Mouse (Mus musculus) hindbrain, embryonic 15.5 days (tissue): ENCODE measurements around the gene Dock8. TPM values are rescaled to one million over a fixed set of nuclear protein-coding genes. Genes with fewer than 3 reads are reported as not detected.
A peak's percentile ranks its signal among the peaks of the same experiment; 100 is the strongest.

Experiments
- ATAC-seq: fragments of 200-750 bp; cut with Nextera tagmentation; 2 replicates; pipeline ENCODE4 v1.8.0; 2017; ENCODE audit warnings: low read depth, moderate number of reproducible peaks, moderate TSS enrichment; ENCODE audit not compliant: low FRiP score
- H3K27ac ChIP-seq: fragments of 300-500 bp; sonication (generic); replicated peaks from 2 replicates; pipeline ENCODE4 v1.5.1; 2015; ENCODE audit warnings: mild to moderate bottlenecking, inconsistent platforms
- H3K27me3 ChIP-seq: fragments of 300-500 bp; sonication (generic); 2 replicates; pipeline ENCODE4 v1.6.1; 2015; ENCODE audit warnings: control low read depth, inconsistent platforms
- H3K36me3 ChIP-seq: fragments of 300-500 bp; sonication (generic); 2 replicates; pipeline ENCODE4 v1.6.1; 2015; ENCODE audit warnings: control low read depth, inconsistent platforms
- H3K4me1 ChIP-seq: fragments of 300-500 bp; sonication (generic); replicated peaks from 2 replicates; pipeline ENCODE4 v1.6.1; 2015; ENCODE audit warnings: control low read depth, inconsistent platforms
- H3K4me2 ChIP-seq: fragments of 300-500 bp; sonication (generic); 2 replicates; pipeline ENCODE4 v1.6.1; 2015; ENCODE audit warnings: moderate library complexity, mild to moderate bottlenecking, inconsistent platforms
- H3K4me3 ChIP-seq: fragments of 300-500 bp; sonication (generic); 2 replicates; pipeline ENCODE4 v1.5.1; 2015; ENCODE audit warnings: mild to moderate bottlenecking, inconsistent platforms
- H3K9ac ChIP-seq: fragments of 300-500 bp; sonication (generic); 2 replicates; pipeline ENCODE4 v1.6.1; 2015; ENCODE audit warnings: inconsistent platforms
- H3K9me3 ChIP-seq: fragments of 300-500 bp; sonication (generic); 2 replicates; pipeline ENCODE4 v1.6.1; 2016; ENCODE audit warnings: control low read depth, inconsistent platforms
- WGBS: fragments of 180-500 bp; shearing (Covaris S2); methylation state at CpG from one replicate; pipeline ENCODE4 v1.1.7; 2015; 5-methylcytosine and 5-hydroxymethylcytosine counted together
- polyA plus RNA-seq: library from polyadenylated mRNA; unstranded; fragments of >200 nt; fragmentation: Nextera tagmentation; extraction: Ambion mirVana; gene quantifications from 2 replicates; pipeline ENCODE4 v1.2.1, GENCODE M21; 2015

The Dock8 gene
- polyA plus RNA-seq, 1 experiment from 2014 or later, result 0.88 TPM

DNA sequence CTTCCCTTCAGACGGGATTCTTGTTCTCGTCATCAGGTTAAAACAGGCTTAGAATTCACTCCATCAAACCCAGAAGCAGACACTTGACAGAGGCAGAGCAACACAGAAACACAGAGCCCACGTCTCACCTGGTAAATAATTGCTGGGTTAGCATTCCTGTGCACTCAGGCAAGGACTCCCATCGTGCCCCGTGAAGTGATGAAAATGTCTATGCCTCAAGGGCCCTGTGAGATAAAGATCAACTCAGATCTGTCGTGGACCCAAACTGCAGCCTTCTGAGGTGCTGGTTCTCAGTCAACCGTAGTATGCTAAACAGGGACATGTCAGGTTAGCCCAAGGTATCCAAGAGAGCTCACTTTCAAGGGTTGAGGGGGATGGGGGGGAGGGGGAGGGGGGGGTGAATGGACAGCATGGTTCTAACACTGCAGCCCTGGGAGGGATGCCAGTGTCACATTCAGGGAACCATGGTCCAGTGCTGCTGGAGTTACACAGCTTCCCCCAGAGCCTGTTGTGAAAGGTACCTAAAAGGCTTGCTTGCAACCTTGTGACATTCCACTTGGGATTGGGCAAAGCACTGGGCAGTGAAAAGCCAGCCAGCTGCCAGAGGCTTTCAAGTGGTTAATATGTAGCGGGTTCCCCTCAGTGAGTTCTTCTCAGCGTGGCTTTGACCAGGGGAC, 222.8 kb downstream of the Dock8 start:
- no peaks in the 10 kb centered on the region for H3K4me1 ChIP-seq
- ATAC-seq, result no peak
- no peaks in the 10 kb centered on the region for H3K9me3 ChIP-seq
- WGBS, result 60% methylated on average over 9 of the region's 9 CpGs
- no peak overlapping the region for H3K9ac ChIP-seq
- no peaks in the 10 kb centered on the region for H3K27me3 ChIP-seq
- H3K4me3 ChIP-seq, result no peak overlapping the region
- no peaks in the 10 kb centered on the region for H3K36me3 ChIP-seq
- H3K27ac ChIP-seq, result no peak overlapping the region
- H3K4me2 ChIP-seq, result no peak overlapping the region

DNA sequence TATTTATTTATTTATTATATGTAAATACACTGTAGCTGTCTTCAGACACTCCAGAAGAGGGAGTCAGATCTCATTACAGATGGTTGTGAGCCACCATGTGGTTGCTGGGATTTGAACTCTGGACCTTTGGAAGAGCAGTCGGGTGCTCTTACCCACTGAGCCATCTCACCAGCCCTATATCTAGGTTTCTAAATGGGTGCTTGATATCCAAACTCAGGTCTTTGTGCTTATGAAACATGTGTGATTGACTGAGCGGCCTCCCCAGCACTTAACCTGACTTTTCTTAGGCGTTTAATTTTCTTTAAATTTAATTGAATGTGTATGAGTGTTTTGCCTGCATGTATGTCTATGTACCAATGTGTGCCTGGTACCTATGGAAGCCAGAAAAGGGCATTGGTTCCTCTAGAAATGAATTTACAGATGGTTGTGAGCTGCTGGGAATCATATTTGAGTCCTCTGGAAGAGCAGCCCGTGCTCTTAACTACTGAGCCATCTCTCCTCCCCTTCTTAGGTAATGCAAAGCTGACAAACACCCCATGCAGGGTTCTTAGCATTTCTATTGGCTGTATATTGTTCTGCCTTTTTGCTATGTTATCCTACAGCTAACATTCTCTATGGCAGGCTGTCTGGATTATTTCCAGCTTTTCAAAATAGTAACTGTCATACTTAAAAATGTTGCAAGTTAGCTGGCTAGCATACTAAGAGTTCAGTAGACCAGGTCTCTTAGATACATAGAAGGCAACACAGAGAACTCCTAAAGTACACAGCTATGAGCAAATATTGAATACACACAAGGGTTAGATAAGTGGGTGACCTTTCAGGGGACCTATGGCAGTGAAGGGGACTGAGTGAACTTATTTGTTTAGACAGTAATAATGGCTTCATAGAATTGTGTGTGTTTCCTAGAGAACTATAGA, 231.0 kb downstream of the Dock8 start:
- H3K4me3 ChIP-seq, result no peak overlapping the region
- no peak for ATAC-seq
- 71% methylated on average over 4 of the region's 4 CpGs for WGBS
- 0 out of 2 replicates have a peak, but pooled peaks cover 1% of the 10 kb centered on the region for H3K27me3 ChIP-seq
- no peak overlapping the region for H3K4me2 ChIP-seq
- H3K4me1 ChIP-seq, result no peaks in the 10 kb centered on the region
- H3K9ac ChIP-seq, result no peak overlapping the region
- no peaks in the 10 kb centered on the region for H3K36me3 ChIP-seq
- H3K9me3 ChIP-seq, result no peaks in the 10 kb centered on the region
- H3K27ac ChIP-seq, result no peak overlapping the region

DNA sequence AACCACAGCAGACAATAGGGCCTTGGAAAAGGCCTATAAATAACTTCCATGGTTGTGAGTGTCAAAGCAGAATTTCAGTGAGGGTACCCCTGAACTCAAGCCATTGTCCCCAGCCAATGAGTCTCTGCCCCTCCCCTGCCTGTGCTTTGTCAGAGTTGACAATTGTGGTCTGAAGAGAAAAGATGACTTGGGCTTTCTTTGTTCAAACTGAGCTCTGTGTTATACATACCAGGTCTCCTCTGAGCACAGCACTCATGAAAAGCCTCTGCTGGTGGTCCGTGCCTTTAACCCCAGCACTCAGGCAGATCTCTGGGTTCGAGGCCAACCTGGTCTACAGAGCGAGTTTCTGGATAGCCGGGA, 231.6 kb downstream of the Dock8 start:
- WGBS, result 22% methylated on average over 4 of the region's 4 CpGs
- Histone ChIP-seq H3K9me3 (no peaks in the 10 kb centered on the region), H3K27me3 (0 out of 2 replicates have a peak, but pooled peaks cover 5% of the 10 kb centered on the region), H3K27ac (no peak overlapping the region), H3K4me3 (no peak overlapping the region), H3K4me2 (no peak overlapping the region), H3K36me3 (no peaks in the 10 kb centered on the region), H3K9ac (no peak overlapping the region), H3K4me1 (no peaks in the 10 kb centered on the region)
- ATAC-seq, result no peak

DNA sequence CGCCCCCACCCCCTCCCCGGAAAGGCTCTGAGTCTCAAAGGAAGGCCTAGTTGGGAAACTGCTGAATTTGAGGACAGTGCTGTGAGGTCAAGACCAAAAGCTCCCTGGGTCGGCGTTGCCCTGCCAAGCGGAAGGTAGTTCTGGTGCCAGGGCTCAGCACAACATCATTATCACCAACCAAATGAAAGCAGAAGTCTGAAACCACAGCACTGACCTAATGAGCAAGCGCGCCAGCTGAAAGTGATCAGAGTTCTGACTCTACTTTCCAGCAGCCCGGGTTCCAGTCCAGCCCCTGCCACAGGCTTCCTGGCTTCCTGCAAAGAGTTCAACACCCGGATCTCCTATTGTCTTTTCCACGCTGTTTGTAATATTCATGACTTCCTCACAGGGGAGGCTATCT, 232.7 kb downstream of the Dock8 start:
- Histone ChIP-seq H3K9ac (no peak overlapping the region), H3K4me2 (no peak overlapping the region), H3K4me3 (no peak overlapping the region), H3K27ac (no peak overlapping the region), H3K9me3 (no peaks in the 10 kb centered on the region), H3K36me3 (no peaks in the 10 kb centered on the region), H3K27me3 (0 out of 2 replicates have a peak, but pooled peaks cover 5% of the 10 kb centered on the region), H3K4me1 (peaks cover 7% of the 10 kb centered on the region)
- 61% methylated on average over 10 of the region's 10 CpGs for WGBS
- no peak for ATAC-seq

DNA sequence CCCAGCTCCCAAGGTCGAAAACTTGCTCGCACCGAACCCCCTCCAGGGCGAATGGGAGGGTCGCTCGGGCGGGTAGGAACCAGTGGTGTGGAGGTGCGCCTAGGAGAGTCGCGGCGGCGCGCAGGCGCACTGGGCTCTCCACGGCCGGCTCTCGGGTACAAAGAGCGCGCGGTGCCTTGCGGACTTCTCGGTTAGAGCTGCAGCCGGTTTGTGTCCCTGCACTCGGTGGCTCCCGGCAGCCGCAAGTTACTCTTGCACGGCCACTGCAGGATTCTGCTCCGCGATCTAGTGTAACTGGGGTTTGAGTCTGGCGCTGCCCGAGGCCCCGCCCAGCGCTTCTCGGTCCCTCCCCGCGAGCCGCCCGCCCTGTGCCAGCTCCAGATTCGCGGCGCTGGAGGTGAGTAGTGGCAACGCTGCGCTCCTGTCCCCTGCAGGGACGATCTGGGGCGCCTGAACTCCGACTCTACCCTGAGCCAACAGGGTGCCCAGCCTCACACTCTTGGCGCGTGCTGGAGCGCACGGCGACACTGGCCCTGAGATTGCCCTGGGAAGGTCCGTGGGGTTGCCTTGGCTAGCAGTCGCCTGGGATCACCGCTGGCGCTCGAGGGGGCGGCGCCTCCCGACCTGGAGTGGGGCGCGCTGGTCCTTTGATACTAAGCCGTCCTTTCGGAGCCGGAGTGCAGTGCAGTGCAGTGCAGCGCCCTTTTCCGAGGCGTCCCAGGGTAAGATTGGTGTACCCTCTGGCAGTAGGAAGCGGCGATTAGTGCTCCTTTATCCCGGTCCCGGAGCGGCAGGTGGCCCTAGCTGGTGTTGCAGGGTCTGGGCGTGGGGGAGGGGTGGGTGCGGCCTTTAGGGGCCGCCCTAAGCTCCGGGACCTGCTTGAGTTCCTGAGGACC, 237.5 kb downstream of the Dock8 start, which contains the start of gene Kank1:
Gene Kank1, plus strand, starts transcription at position 380 of the 896 bp plus-strand sequence.
- under 1% methylated on average over 66 of the region's 76 CpGs for WGBS
- Histone ChIP-seq H3K4me2 (peak within 1 kb of the TSS; percentile 93), H3K9me3 (no peaks in the 10 kb centered on the region), H3K36me3 (no peaks in the 10 kb centered on the region), H3K27me3 (peaks cover 17% of the 10 kb centered on the region; the same call in 1 of the 2 replicates), H3K9ac (peak within 1 kb of the TSS; percentile 44), H3K27ac (peak within 1 kb of the TSS; percentile 63), H3K4me3 (peak within 1 kb of the TSS; percentile 80), H3K4me1 (peaks cover 20% of the 10 kb centered on the region)
- peak; percentile 89 for ATAC-seq

DNA sequence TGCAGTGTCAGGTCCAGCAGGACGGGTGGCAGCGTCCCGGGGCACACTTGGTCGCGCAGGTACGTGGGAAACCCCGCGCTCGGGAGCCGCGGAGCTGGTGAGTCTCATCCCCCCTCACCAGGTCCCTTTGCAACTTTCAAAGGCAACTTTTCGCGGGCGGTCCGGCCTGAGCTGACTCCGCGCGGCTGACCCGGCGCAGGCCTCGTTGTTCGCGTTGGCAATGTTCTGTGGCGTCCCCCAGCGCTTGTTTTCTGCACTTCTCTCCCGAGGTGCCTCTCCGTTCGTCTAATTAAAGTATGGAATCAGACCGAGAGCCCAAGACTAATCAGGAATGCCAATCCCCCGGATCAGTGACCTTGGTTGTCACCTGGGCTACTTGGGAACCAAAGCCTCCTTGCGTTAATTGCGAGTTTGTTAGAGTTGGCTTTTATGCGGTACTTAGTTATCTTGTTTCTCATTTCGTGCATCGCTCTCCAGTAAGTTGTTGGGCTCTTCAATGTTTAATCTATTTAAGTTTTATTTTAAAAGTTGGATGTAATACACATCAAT, 238.2 kb downstream of the Dock8 start:
- H3K27me3 ChIP-seq, result peaks cover 17% of the 10 kb centered on the region; the same call in 1 of the 2 replicates
- WGBS, result under 1% methylated on average over 35 of the region's 35 CpGs
- H3K4me1 ChIP-seq, result peaks cover 20% of the 10 kb centered on the region
- H3K27ac ChIP-seq, result 0 out of 2 replicates have a peak overlapping the region, but pooled peaks have one; percentile 63
- no peaks in the 10 kb centered on the region for H3K36me3 ChIP-seq
- no peaks in the 10 kb centered on the region for H3K9me3 ChIP-seq
- peak overlapping the region; percentile 44 for H3K9ac ChIP-seq
- H3K4me3 ChIP-seq, result peak overlapping the region; percentile 80
- no peak for ATAC-seq
- H3K4me2 ChIP-seq, result peak overlapping the region; percentile 93

DNA sequence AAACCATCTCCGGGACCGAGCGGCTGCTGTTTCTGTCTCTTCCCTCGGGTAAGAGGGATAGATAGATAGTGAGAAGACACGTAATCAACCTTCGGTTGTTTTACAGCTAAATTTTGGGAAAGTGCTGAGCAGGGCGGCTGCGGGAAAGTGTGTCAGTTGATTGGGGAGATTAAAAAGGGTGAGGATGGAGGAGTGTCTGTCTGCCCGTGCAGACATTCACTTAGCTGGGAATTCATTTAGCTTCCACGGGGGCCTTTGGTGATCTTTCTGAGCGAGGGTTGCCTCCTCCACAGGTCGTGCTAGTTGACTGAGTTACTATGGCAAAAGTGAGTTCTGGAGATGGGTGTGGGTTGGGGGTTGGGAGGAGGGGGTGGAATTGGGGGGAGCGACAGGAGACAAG, 238.8 kb downstream of the Dock8 start:
- 5% methylated on average over 13 of the region's 13 CpGs for WGBS
- no peaks in the 10 kb centered on the region for H3K36me3 ChIP-seq
- peaks cover 20% of the 10 kb centered on the region for H3K4me1 ChIP-seq
- H3K4me2 ChIP-seq, result peak overlapping the region; percentile 93
- H3K9me3 ChIP-seq, result no peaks in the 10 kb centered on the region
- H3K4me3 ChIP-seq, result peak overlapping the region; percentile 80
- H3K27me3 ChIP-seq, result peaks cover 17% of the 10 kb centered on the region; the same call in 1 of the 2 replicates
- H3K9ac ChIP-seq, result peak overlapping the region; percentile 19; the same call in 1 of the 2 replicates
- no peak overlapping the region for H3K27ac ChIP-seq
- no peak for ATAC-seq

DNA sequence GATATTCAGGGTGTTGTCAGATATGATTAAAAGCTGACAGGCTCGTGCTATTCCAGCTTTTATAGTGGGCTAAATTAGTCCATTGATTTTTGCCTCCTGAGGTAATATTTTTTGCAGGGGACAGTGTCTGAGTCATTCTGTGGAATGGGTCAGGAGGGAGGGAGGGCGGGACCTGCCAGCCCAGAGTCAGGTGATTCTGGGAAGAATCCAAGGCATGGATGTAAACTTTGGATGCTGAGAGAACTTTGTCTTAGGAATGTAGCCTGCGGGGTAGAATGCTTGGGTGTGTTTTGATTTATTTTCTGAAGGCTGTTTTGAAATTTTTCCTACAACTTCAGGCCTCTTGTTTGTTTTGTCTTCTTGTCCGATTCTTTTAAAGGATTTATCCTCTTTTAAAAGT, 244.2 kb downstream of the Dock8 start:
- no peaks in the 10 kb centered on the region for H3K36me3 ChIP-seq
- H3K9me3 ChIP-seq, result no peaks in the 10 kb centered on the region
- H3K27ac ChIP-seq, result no peak overlapping the region
- 83% methylated on average over 4 of the region's 4 CpGs for WGBS
- H3K4me2 ChIP-seq, result no peak overlapping the region
- H3K9ac ChIP-seq, result no peak overlapping the region
- ATAC-seq, result no peak
- no peak overlapping the region for H3K4me3 ChIP-seq
- no peaks in the 10 kb centered on the region for H3K4me1 ChIP-seq
- H3K27me3 ChIP-seq, result 0 out of 2 replicates have a peak, but pooled peaks cover 7% of the 10 kb centered on the region

DNA sequence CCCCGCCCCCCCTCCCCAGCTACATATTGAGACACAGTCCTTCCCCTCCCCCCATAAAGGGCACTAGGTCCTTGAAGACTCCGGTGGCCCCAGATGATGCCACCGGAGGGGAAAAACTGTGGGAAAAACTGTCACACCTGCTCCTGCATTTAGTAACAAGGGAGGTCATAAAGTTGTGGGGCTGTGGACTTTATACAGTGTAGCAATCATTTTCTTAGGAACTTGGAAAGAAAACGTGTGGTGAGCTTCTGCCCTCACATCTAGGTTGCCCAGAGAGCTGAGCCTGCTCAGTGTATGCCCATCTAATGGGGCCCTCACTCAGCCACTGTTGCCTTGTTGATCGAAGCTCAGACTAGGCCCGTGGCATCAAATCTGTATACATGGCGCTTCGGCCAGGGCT, 246.7 kb downstream of the Dock8 start:
- 90% methylated on average over 8 of the region's 8 CpGs for WGBS
- H3K27me3 ChIP-seq, result no peaks in the 10 kb centered on the region
- H3K36me3 ChIP-seq, result no peaks in the 10 kb centered on the region
- H3K4me3 ChIP-seq, result no peak overlapping the region
- H3K4me1 ChIP-seq, result peaks cover 7% of the 10 kb centered on the region
- ATAC-seq, result no peak
- no peak overlapping the region for H3K4me2 ChIP-seq
- no peak overlapping the region for H3K27ac ChIP-seq
- H3K9ac ChIP-seq, result no peak overlapping the region
- no peaks in the 10 kb centered on the region for H3K9me3 ChIP-seq

DNA sequence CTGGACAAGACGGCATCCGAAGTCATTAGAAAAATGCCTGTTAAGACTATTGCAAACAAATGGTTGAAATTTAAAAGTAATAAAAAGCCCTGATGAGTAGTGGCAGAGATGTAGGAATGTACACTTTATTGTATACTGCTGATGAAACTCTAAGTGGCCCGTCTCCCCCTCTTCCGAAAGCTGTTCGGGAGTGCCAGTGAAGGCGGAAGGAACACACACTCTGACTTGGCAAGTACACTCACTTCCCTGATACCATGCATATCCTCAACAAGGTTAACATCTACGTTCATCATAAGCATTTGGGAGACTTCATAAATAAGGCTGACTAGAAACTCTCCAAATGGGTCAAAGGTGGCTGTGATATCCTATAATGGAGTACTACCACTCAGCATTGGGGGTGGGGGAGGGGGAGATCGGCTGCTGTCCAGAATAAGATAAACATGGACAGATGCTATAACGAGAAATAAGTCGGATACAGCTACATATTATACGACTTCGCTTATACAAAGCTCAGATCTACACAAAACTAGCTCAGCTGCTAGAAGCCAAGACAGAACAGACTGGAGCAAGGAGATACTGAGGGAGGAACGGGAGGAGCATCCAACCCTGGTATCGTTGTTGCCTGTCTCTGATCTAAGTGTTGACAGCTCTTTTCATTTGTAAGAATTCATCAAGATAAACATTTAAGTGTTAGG, 248.7 kb downstream of the Dock8 start:
- Histone ChIP-seq H3K4me2 (no peak overlapping the region), H3K4me1 (peaks cover 7% of the 10 kb centered on the region), H3K36me3 (no peaks in the 10 kb centered on the region), H3K27me3 (no peaks in the 10 kb centered on the region), H3K9me3 (no peaks in the 10 kb centered on the region), H3K27ac (no peak overlapping the region), H3K4me3 (no peak overlapping the region), H3K9ac (no peak overlapping the region)
- WGBS, result 91% methylated on average over 14 of the region's 14 CpGs
- no peak for ATAC-seq

DNA sequence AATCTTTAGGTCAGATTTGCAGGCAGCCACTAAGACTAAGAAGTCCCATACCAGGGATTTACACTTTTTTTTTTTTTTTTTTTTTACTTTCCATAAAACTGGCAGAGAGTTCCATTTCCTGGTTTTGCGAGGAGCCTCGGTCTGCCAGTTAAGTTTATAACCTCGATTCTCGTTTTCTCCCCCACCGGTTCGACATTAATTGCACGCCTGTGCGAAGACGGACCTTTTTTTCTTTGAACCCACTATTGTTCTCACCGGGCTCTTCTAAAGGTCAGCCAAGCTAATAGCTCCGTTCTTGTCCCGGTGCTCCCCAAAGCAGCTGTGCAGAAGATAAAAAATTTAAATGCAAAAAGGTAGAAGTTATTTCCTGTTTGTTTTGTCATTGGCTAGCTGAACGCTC, 249.9 kb downstream of the Dock8 start:
- H3K4me2 ChIP-seq, result peak overlapping the region; percentile 15; the same call in 1 of the 2 replicates
- H3K27ac ChIP-seq, result no peak overlapping the region
- peaks cover 7% of the 10 kb centered on the region for H3K4me1 ChIP-seq
- no peak overlapping the region for H3K9ac ChIP-seq
- 34% methylated on average over 13 of the region's 13 CpGs for WGBS
- H3K36me3 ChIP-seq, result no peaks in the 10 kb centered on the region
- no peak overlapping the region for H3K4me3 ChIP-seq
- H3K9me3 ChIP-seq, result no peaks in the 10 kb centered on the region
- no peaks in the 10 kb centered on the region for H3K27me3 ChIP-seq
- ATAC-seq, result no peak
